Mouse (Mus musculus) lung, postnatal 0 days (tissue): Measurements from ENCODE around the gene Nrip1. TPM values are rescaled to one million over a fixed set of nuclear protein-coding genes. Genes with fewer than 3 reads are reported as not detected.
"Not testable (repeated sequence)": the region's sequence is repeated elsewhere in the genome, so short reads cannot be mapped to it uniquely, and the experiment has no call there.

Source experiments
- ATAC-seq: fragments of 200-750 bp; cut with Nextera tagmentation; 2 replicates; pipeline ENCODE4 v1.8.0; 2017; ENCODE audit warnings: moderate library complexity
- DNase-seq: peaks from one replicate; pipeline ENCODE4 v3.0.0-alpha.2; 2016; ENCODE audit warnings: low spot score
- H3K27ac ChIP-seq: fragments of 300-500 bp; sonication (generic); 2 replicates; pipeline ENCODE4 v1.5.1; 2014; ENCODE audit warnings: antibody characterized with exemption, mild to moderate bottlenecking, low read length, mixed read lengths
- H3K27me3 ChIP-seq: fragments of 300-500 bp; sonication (generic); replicated peaks from 2 replicates; pipeline ENCODE4 v1.6.1; 2014; ENCODE audit warnings: low read length, mixed read lengths; ENCODE audit not compliant: insufficient read depth
- H3K36me3 ChIP-seq: fragments of 300-500 bp; sonication (generic); 2 replicates; pipeline ENCODE4 v1.6.1; 2014; ENCODE audit warnings: low read length, mixed read lengths; ENCODE audit not compliant: insufficient read depth
- H3K4me1 ChIP-seq: fragments of 300-500 bp; sonication (generic); 2 replicates; pipeline ENCODE4 v1.6.1; 2014; ENCODE audit warnings: antibody characterized with exemption, low read depth, low read length, mixed read lengths; ENCODE audit not compliant: insufficient read depth
- H3K4me2 ChIP-seq: fragments of 300-500 bp; sonication (generic); replicated peaks from 2 replicates; pipeline ENCODE4 v1.6.1; 2014; ENCODE audit warnings: low read depth, mild to moderate bottlenecking, low read length, moderate library complexity, mixed read lengths
- H3K4me3 ChIP-seq: fragments of 300-500 bp; sonication (generic); 2 replicates; pipeline ENCODE4 v1.5.1; 2014; ENCODE audit warnings: low read depth, low read length
- H3K9ac ChIP-seq: fragments of 300-500 bp; sonication (generic); replicated peaks from 2 replicates; pipeline ENCODE4 v1.6.1; 2014; ENCODE audit warnings: low read depth, mild to moderate bottlenecking
- H3K9me3 ChIP-seq: fragments of 300-500 bp; sonication (generic); 2 replicates; pipeline ENCODE4 v1.6.1; 2016; ENCODE audit warnings: low read length, mixed read lengths
- CTCF ChIP-seq: IDR thresholded peaks from 2 replicates; pipeline ENCODE4 v1.5.1; 2016; ENCODE audit warnings: antibody characterized with exemption, mild to moderate bottlenecking
- EP300 ChIP-seq: IDR thresholded peaks from 2 replicates; pipeline ENCODE4 v1.6.1; 2016; ENCODE audit warnings: antibody characterized with exemption, mild to moderate bottlenecking, control low read depth
- WGBS: fragments of 180-500 bp; shearing (Covaris S2); extraction: QIAGEN DNeasy Blood & Tissue Kit; methylation state at CpG from one replicate; pipeline ENCODE4 v1.1.7; 2014; 5-methylcytosine and 5-hydroxymethylcytosine counted together
- polyA plus RNA-seq: library from polyadenylated mRNA; unstranded; fragments of >200 nt; fragmentation: Nextera tagmentation; extraction: Ambion mirVana; gene quantifications from 2 replicates; pipeline ENCODE4 v1.2.1, GENCODE M21; 2015

Nrip1 gene
- polyA plus RNA-seq, 1 experiment from 2014 or later: 25.3 TPM

DNA sequence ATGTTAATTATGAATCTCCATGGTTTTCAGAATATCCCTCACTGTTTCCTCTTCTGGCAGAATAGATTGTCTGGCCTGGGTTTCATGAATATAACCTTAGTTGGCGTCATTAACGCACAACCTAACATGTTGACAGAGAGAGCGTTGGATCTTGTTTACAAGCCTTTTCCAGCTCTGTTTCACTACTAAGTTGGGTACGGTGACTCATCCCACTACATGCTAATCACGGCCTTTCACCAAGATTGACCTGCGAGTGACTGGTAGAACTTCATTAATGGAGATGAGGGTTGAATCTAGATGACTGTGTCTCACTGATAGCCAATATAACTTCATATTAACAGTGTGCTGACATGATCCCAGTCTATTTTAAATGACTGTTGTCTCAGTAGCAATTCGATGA is 32.7 kb upstream of the Nrip1 start:
- WGBS: 89% methylated on average over 7 of the region's 7 CpGs
- Histone ChIP-seq H3K27me3 (no peaks in the 10 kb centered on the region), H3K9ac (no peak overlapping the region), H3K4me3 (no peak overlapping the region), H3K4me1 (0 out of 2 replicates have a peak, but pooled peaks cover 4% of the 10 kb centered on the region), H3K4me2 (no peak overlapping the region), H3K9me3 (no peaks in the 10 kb centered on the region), H3K27ac (no peak overlapping the region), H3K36me3 (no peaks in the 10 kb centered on the region)
- no peak for DNase-seq
- ATAC-seq: no peak
- TF ChIP-seq EP300: no peak
- TF ChIP-seq CTCF: no peak

DNA sequence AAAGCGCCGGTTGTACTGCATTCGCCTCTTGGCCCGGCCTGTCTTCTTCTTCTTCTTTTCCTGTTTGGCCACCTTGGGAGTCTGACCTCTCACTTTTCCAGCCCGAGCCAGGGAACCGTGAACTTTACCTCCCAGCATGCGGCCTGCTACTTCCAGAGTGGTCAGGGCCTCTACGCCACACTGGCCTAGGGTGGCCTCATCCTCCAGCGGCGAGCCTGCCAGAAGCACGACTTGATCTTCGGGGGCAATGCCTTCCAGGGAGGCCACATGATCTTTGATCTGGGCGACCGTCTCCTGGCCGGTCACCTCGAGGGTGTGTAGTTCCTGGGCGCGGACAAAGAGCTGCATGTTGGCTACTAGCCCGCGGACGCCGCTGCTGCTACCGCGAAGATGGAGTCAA is 29.7 kb upstream of the Nrip1 start:
- not testable (repeated sequence) for H3K36me3 ChIP-seq, DNase-seq, H3K4me2 ChIP-seq, H3K9me3 ChIP-seq, H3K27me3 ChIP-seq, H3K4me1 ChIP-seq, H3K4me3 ChIP-seq, ATAC-seq, H3K9ac ChIP-seq, H3K27ac ChIP-seq
- WGBS: 93% methylated on average over 22 of the region's 24 CpGs

GRCm38 (mm10) chr16:76396512-76396911 is 22.9 kb upstream of the Nrip1 start:
- no peak for DNase-seq
- Histone ChIP-seq H3K4me2 (no peak overlapping the region), H3K9me3 (no peaks in the 10 kb centered on the region), H3K27ac (no peak overlapping the region), H3K36me3 (no peaks in the 10 kb centered on the region), H3K4me1 (no peaks in the 10 kb centered on the region), H3K27me3 (no peaks in the 10 kb centered on the region), H3K9ac (no peak overlapping the region), H3K4me3 (no peak overlapping the region)
- no peak for TF ChIP-seq EP300
- TF ChIP-seq CTCF: no peak
- WGBS: 48% methylated on average over 1 of the region's 1 CpGs
- no peak for ATAC-seq

DNA sequence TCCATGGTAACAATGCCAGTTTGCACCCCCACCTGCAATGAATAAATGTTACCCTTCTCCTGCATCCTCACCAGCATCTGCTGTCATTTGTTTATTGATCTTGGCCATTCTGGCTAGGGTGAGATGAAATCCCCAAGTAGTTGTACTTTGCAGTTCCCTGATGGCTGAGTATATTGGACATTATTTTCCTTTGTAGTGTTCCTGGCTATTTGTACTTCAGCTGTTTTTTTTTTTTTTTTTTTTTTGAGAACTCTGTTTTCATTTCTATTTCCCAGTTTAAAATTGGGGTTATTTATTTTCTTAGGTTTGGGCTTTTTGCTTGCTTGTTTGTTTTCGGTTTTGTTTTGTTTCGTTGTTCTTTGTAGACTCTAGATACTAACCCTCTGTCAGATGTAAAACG is 19.6 kb upstream of the Nrip1 start:
- DNase-seq (no peak), ATAC-seq (no peak)
- Histone ChIP-seq H3K27me3 (no peaks in the 10 kb centered on the region), H3K4me1 (no peaks in the 10 kb centered on the region), H3K9me3 (no peaks in the 10 kb centered on the region), H3K36me3 (no peaks in the 10 kb centered on the region), H3K27ac (no peak overlapping the region), H3K4me3 (no peak overlapping the region), H3K4me2 (no peak overlapping the region), H3K9ac (no peak overlapping the region)
- WGBS: 72% methylated on average over 3 of the region's 3 CpGs
- no peak for TF ChIP-seq CTCF
- no peak for TF ChIP-seq EP300

GRCm38 (mm10) chr16:76386496-76386895 is 12.9 kb upstream of the Nrip1 start:
- Histone ChIP-seq H3K27ac (no peak overlapping the region), H3K4me3 (no peak overlapping the region), H3K4me1 (no peaks in the 10 kb centered on the region), H3K4me2 (no peak overlapping the region), H3K9ac (no peak overlapping the region), H3K27me3 (no peaks in the 10 kb centered on the region), H3K36me3 (no peaks in the 10 kb centered on the region), H3K9me3 (no peaks in the 10 kb centered on the region)
- TF ChIP-seq CTCF: no peak
- TF ChIP-seq EP300: no peak
- DNase-seq: no peak
- ATAC-seq: no peak
- 79% methylated on average over 5 of the region's 5 CpGs for WGBS

DNA sequence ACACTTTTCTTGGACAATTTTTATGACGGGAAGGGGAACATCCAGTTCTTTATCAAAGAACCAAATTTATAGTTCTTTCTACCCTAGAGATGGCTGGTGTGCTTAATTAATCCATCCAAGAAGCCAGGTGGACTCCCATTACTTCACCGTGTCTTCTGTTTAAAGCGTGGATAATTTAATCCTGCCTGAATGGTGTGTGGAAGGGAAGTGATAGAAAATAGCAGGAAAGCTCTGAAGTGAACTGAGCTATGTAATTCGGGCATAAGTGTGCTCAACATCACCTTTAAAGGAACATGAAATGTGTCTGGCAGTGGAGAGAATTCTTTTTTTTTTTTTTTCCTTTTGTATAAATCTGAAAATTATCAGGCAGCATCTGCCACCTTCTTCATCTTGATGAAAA is 12.4 kb upstream of the Nrip1 start:
- Histone ChIP-seq H3K4me2 (no peak overlapping the region), H3K9me3 (no peaks in the 10 kb centered on the region), H3K9ac (no peak overlapping the region), H3K27ac (no peak overlapping the region), H3K36me3 (no peaks in the 10 kb centered on the region), H3K4me1 (no peaks in the 10 kb centered on the region), H3K27me3 (no peaks in the 10 kb centered on the region), H3K4me3 (no peak overlapping the region)
- TF ChIP-seq EP300 (no peak), CTCF (no peak)
- DNase-seq (no peak), ATAC-seq (no peak)
- 82% methylated on average over 4 of the region's 4 CpGs for WGBS

DNA sequence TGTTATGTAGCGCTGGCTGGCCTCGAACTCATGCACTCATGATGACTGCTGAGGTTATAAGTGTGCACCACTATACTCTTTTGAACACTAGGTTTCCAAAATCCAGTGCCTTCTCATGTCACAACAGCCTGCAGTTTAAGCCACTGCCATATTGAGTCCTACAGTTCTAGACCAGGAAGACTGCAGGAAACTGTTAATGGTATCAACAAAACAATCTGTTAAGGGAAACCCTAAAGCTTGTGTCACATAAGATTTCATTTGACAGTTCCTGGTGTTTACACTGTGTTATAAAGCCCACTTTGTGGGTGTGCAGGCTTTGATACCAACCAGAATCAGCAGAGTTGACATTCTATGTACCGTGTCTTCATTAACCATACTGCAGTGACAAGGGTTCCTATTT is 3.6 kb upstream of the Nrip1 start:
- no peaks in the 10 kb centered on the region for H3K9me3 ChIP-seq
- TF ChIP-seq CTCF (no peak), EP300 (no peak)
- H3K36me3 ChIP-seq: no peaks in the 10 kb centered on the region
- H3K4me1 ChIP-seq: no peaks in the 10 kb centered on the region
- H3K27me3 ChIP-seq: no peaks in the 10 kb centered on the region
- no peak overlapping the region for H3K4me3 ChIP-seq
- no peak overlapping the region for H3K9ac ChIP-seq
- no peak overlapping the region for H3K27ac ChIP-seq
- ATAC-seq: no peak
- DNase-seq: no peak
- H3K4me2 ChIP-seq: no peak overlapping the region
- WGBS: 89% methylated on average over 3 of the region's 3 CpGs
